Comparison of ENCODE assay signal across 15 mouse cellular contexts in genomic region chr2:161833846-161834245, GRCm38 (mm10).
"Had no signal": no experiment of that assay in that cellular context is flagged by ENCODE, and none has a peak within 500 bp of the region (broad histone marks: within the 10 kb centered on the region; RNA-seq: fewer than 3 reads in every experiment).

No protein-coding gene starts in this region.

- H3K27me3 ChIP-seq: limb, embryonic 12.5 days; liver, embryonic 13.5 days; lung, embryonic 15.5 days; midbrain, embryonic 15.5 days; neural tube, embryonic 12.5 days had no signal

- ATAC-seq: liver, postnatal 0 days; midbrain, embryonic 15.5 days had no signal

- H3K9ac ChIP-seq: limb, embryonic 12.5 days; liver, embryonic 13.5 days; liver, postnatal 0 days; lung, embryonic 15.5 days; midbrain, embryonic 15.5 days; neural tube, embryonic 12.5 days had no signal

- H3K4me1 ChIP-seq: limb, embryonic 12.5 days; liver, embryonic 13.5 days; lung, embryonic 15.5 days; midbrain, embryonic 15.5 days; neural tube, embryonic 12.5 days had no signal

- H3K4me2 ChIP-seq: limb, embryonic 12.5 days; liver, embryonic 13.5 days; lung, embryonic 15.5 days; midbrain, embryonic 15.5 days; neural tube, embryonic 12.5 days had no signal

- DNase-seq: kidney, postnatal 25 days; liver; liver, embryonic 13.5 days; liver, postnatal 0 days; lung, postnatal 36 days; retina, postnatal 1 day; right cerebral cortex, postnatal 4 days; spleen, adult 18-20 months; thymus, adult 18-20 months; thymus, postnatal 14 days had no signal

- H3K9me3 ChIP-seq: limb, embryonic 12.5 days; liver, embryonic 13.5 days; lung, embryonic 15.5 days; midbrain, embryonic 15.5 days; neural tube, embryonic 12.5 days had no signal

- H3K36me3 ChIP-seq: limb, embryonic 12.5 days; liver, embryonic 13.5 days; lung, embryonic 15.5 days; midbrain, embryonic 15.5 days; neural tube, embryonic 12.5 days had no signal

- H3K27ac ChIP-seq: left cerebral cortex, adult 2 months; limb, embryonic 12.5 days; liver, embryonic 13.5 days; lung, embryonic 15.5 days; midbrain, embryonic 15.5 days; neural tube, embryonic 12.5 days had no signal

- H3K4me3 ChIP-seq: left cerebral cortex, adult 2 months; limb, embryonic 12.5 days; liver, embryonic 13.5 days; lung, embryonic 15.5 days; midbrain, embryonic 15.5 days; neural tube, embryonic 12.5 days had no signal
